Mouse (Mus musculus) left cerebral cortex, postnatal 25 days (tissue): ENCODE measurements around the gene Wasf2. TPM values are rescaled to one million over a fixed set of nuclear protein-coding genes. Genes with fewer than 3 reads are reported as not detected.

Experiments
- DNase-seq, 2 experiments: peaks; one replicate each; pipeline ENCODE4 v3.0.0; 2022; ENCODE audit warnings: low spot score in 2 of 2, mixed read lengths in 1 of 2
- intact Hi-C: fragments of 180-260 bp; cut with DNase I; formaldehyde crosslinking; loops from one replicate; pipeline ENCODE4 v1.15.1; 2025
- microRNA-seq, 2 experiments: library from miRNA; unstranded; fragments of <30 nt; microRNA quantifications; one replicate each; pipeline ENCODE4 v1.2.0; 2022
- total RNA-seq, 2 experiments: library from RNA; stranded (reverse); gene quantifications; 2 replicates each; pipeline ENCODE4 v1.2.3; 2021

The Wasf2 gene
- total RNA-seq, 2 experiments from 2014 or later = 27.6 to 32.9 TPM

DNA sequence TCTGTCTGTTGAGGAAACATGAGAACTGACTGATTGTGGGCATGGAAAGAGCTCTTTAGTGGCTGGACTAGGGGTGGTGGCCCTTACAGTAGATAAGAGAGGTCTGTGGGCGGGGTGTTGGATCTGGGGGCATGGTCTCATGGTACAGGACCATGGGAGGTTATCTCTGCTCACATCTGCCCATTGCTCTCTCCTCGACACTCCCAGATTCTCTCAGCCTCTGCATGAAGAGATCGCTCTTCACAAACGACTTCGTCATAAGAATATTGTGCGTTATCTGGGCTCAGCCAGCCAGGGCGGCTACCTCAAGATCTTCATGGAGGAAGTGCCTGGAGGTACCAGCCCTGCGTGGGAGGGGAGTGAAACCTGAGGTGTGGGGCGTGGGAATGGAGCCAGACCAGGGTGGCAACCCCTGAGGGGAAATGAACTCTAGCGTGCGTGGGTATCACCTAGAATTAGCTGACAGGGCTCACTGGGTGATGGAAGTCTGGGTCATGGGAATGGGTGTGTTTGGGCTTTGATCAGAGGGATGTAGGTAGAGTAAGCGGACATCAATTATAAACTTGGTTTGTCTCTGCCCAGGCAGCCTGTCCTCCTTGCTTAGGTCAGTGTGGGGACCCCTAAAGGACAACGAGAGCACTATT is 117.6 kb downstream of the Wasf2 start:
- no peak for DNase-seq

More for the DNA sequence above, 117.6 kb downstream of the Wasf2 start:
- intact Hi-C loops = no loop called here

Small RNAs within 50 kb of the gene (microRNA-seq; reads per million reads assigned to microRNA genes)
- 0.25 to 2.0 reads per million in 2 experiments for gene Mir7017

Other genes starting within 250 kb of the Wasf2 start
- gene Stx12, start 246.0 kb upstream of the Wasf2 start, total RNA-seq = 10 to 100 TPM; 98.7 to 100.0 TPM
- 10 to 100 TPM; 45.8 to 55.0 TPM for gene Fam76a, start 207.9 kb upstream of the Wasf2 start, total RNA-seq
- gene Fgr, start 156.4 kb upstream of the Wasf2 start, total RNA-seq = under 1 TPM; 0.18 to 0.25 TPM
- 10 to 100 TPM; 88.2 to 97.6 TPM for gene Ahdc1, start 119.2 kb upstream of the Wasf2 start, total RNA-seq
- 1 to 10 TPM; 5.3 to 6.9 TPM for gene Cd164l2, start 81.6 kb downstream of the Wasf2 start, total RNA-seq
- gene Gpr3, start 82.0 kb downstream of the Wasf2 start, total RNA-seq = 10 to 100 TPM; 10.1 to 13.0 TPM
- 1 to 10 TPM; 4.7 to 5.3 TPM for gene Map3k6, start 110.3 kb downstream of the Wasf2 start, total RNA-seq
- gene Sytl1, start 132.6 kb downstream of the Wasf2 start, total RNA-seq = 1 to 10 TPM in 1 of 2 experiments, under 1 TPM in 1; 0.98 to 1.2 TPM
- gene Tmem222, start 147.3 kb downstream of the Wasf2 start, total RNA-seq = 10 to 100 TPM; 87.4 to 92.5 TPM
- 10 to 100 TPM; 58.0 to 59.7 TPM for gene Wdtc1, start 223.0 kb downstream of the Wasf2 start, total RNA-seq
- gene Slc9a1, start 239.2 kb downstream of the Wasf2 start, total RNA-seq = 10 to 100 TPM; 46.0 to 51.9 TPM